Mouse (Mus musculus) stomach, postnatal 0 days (tissue): ENCODE measurements around the gene Zfand3.

Source experiments
- CTCF ChIP-seq: IDR thresholded peaks from 2 replicates; pipeline ENCODE4 v1.5.1; 2016; ENCODE audit warnings: antibody characterized with exemption, low read depth, mild to moderate bottlenecking, moderate library complexity
- EP300 ChIP-seq: optimal IDR thresholded peaks from 2 replicates; pipeline ENCODE3; 2016; ENCODE audit warnings: antibody characterized with exemption

- TF ChIP-seq EP300 (no peak), CTCF (no peak)
Measured at GRCm38 (mm10) chr17:29983190-29983589, 21.3 kb upstream of the Zfand3 start.
